In genomic region chrX:155432862-155433261, GRCm38 (mm10) we compare ENCODE assay signal across 14 mouse cellular contexts.
"Had no signal": no experiment of that assay in that cellular context is flagged by ENCODE, and none has a peak within 500 bp of the region (broad histone marks: within the 10 kb centered on the region; RNA-seq: fewer than 3 reads in every experiment).

No protein-coding gene starts in this region.

- ATAC-seq: intestine, embryonic 16.5 days; liver, embryonic 12.5 days had no signal

- H3K9me3 ChIP-seq: limb, embryonic 15.5 days; liver, embryonic 12.5 days; midbrain, embryonic 10.5 days; neural tube, embryonic 15.5 days; stomach, embryonic 15.5 days had no signal

- H3K4me2 ChIP-seq: limb, embryonic 15.5 days; liver, embryonic 12.5 days; lung, embryonic 14.5 days; neural tube, embryonic 15.5 days; stomach, embryonic 15.5 days had no signal

- H3K4me1 ChIP-seq: limb, embryonic 15.5 days; liver, embryonic 12.5 days; midbrain, embryonic 10.5 days; neural tube, embryonic 15.5 days; stomach, embryonic 15.5 days had no signal

- H3K36me3 ChIP-seq: limb, embryonic 15.5 days; liver, embryonic 12.5 days; midbrain, embryonic 10.5 days; neural tube, embryonic 15.5 days; stomach, embryonic 15.5 days had no signal

- DNase-seq: kidney, adult 2 months; kidney, postnatal 36 days; lung, embryonic 14.5 days; lung, postnatal 10 days; lung, postnatal 4 days; thymus, postnatal 36 days had no signal

- H3K9ac ChIP-seq: limb, embryonic 15.5 days; liver, embryonic 12.5 days; lung, embryonic 14.5 days; neural tube, embryonic 15.5 days; stomach, embryonic 15.5 days had no signal

- H3K27me3 ChIP-seq: limb, embryonic 15.5 days; liver, embryonic 12.5 days; neural tube, embryonic 15.5 days; stomach, embryonic 15.5 days had no signal

- H3K27ac ChIP-seq: kidney, postnatal 0 days; limb, embryonic 15.5 days; liver, embryonic 12.5 days; midbrain, embryonic 10.5 days; neural tube, embryonic 15.5 days; stomach, embryonic 15.5 days had no signal

- H3K4me3 ChIP-seq: limb, embryonic 15.5 days; liver, embryonic 12.5 days; midbrain, embryonic 10.5 days; myocyte; neural tube, embryonic 15.5 days; stomach, embryonic 15.5 days had no signal
